ENCODE assay signal across 31 mouse cellular contexts in genomic region chr15:85188167-85188778, GRCm38 (mm10). TPM values are rescaled to one million over a fixed set of nuclear protein-coding genes. Genes with fewer than 3 reads are reported as not detected.
DNase-seq lines count a peak whose midpoint lies in the region; ATAC-seq and TF ChIP-seq lines count a peak whose summit lies in the region.
"Had no signal": no experiment of that assay in that cellular context is flagged by ENCODE, and none has a peak within 500 bp of the region (broad histone marks: within the 10 kb centered on the region; RNA-seq: fewer than 3 reads in every experiment).

No protein-coding gene starts in this region.

- TF ChIP-seq EP300 in liver, postnatal 0 days (IDR thresholded peaks at IDR 0.05; ENCODE audit: low read depth) = no peak

- H3K9me3 ChIP-seq in embryonic facial prominence, embryonic 14.5 days (ENCODE audit: control insufficient read depth, low read length) = no peaks in the 10 kb centered on the region
- H3K9me3 ChIP-seq in limb, embryonic 13.5 days = no peaks in the 10 kb centered on the region
- H3K9me3 ChIP-seq in liver, postnatal 0 days (ENCODE audit: low read length) = no peaks in the 10 kb centered on the region
- H3K9me3 ChIP-seq in liver, embryonic 11.5 days (ENCODE audit: control insufficient read depth, low read length) = no peaks in the 10 kb centered on the region
- H3K9me3 ChIP-seq: forebrain, embryonic 13.5 days; hindbrain, embryonic 15.5 days; kidney, embryonic 15.5 days had no signal

- no peak overlapping the region for H3K4me2 ChIP-seq in embryonic facial prominence, embryonic 14.5 days (ENCODE audit: low read depth, low read length)
- no peak overlapping the region for H3K4me2 ChIP-seq in limb, embryonic 13.5 days (replicated peaks)
- no peak overlapping the region for H3K4me2 ChIP-seq in liver, postnatal 0 days (ENCODE audit: low read depth, low read length)
- H3K4me2 ChIP-seq in liver, embryonic 11.5 days = no peak overlapping the region
- H3K4me2 ChIP-seq: forebrain, embryonic 13.5 days; heart, embryonic 11.5 days; hindbrain, embryonic 15.5 days; kidney, embryonic 15.5 days had no signal

- TF ChIP-seq POLR2A in brain, embryonic 14.5 days (IDR thresholded peaks at IDR 0.05; ENCODE audit: borderline replicate concordance, extremely low read depth, insufficient read depth, insufficient read length, poor library complexity, severe bottlenecking) = no peak

- H3K36me3 ChIP-seq in embryonic facial prominence, embryonic 14.5 days (ENCODE audit: control insufficient read depth, insufficient read depth, low read length) = no peaks in the 10 kb centered on the region
- no peaks in the 10 kb centered on the region for H3K36me3 ChIP-seq in limb, embryonic 13.5 days
- H3K36me3 ChIP-seq in liver, postnatal 0 days (replicated peaks; ENCODE audit: insufficient read depth, low read length) = no peaks in the 10 kb centered on the region
- no peaks in the 10 kb centered on the region for H3K36me3 ChIP-seq in liver, embryonic 11.5 days (ENCODE audit: control insufficient read depth, insufficient read depth, low read length)
- H3K36me3 ChIP-seq: G1E; hindbrain, embryonic 15.5 days; kidney, embryonic 15.5 days had no signal

- DNase-seq in embryo, embryonic 11 days = peak; percentile 56
- DNase-seq in embryo, embryonic 10 days (ENCODE audit: low spot score) = no peak
- DNase-seq in brain, embryonic 14.5 days (ENCODE audit: low read depth) = peak; percentile 34
- DNase-seq in embryonic facial prominence, embryonic 14.5 days (ENCODE audit: low spot score) = peak; percentile 87
- no peak for DNase-seq in liver, postnatal 0 days
- DNase-seq in yolk sac, embryonic 10.5 days (ENCODE audit: low spot score) = no peak
- DNase-seq in liver, embryonic 11.5 days (ENCODE audit: low spot score) = no peak
- DNase-seq: adrenal gland, postnatal 25 days; cerebellum, adult 8-10 months; cerebellum, postnatal 25 days; gastrocnemius, postnatal 25 days; heart, adult 18-20 months; heart, postnatal 4 days; kidney, adult 11 months; kidney, postnatal 36 days; lung, postnatal 36 days; midbrain, embryonic 14.5 days; retina, postnatal 1 day; right cerebral cortex, postnatal 14 days had no signal

- H3K9ac ChIP-seq in embryonic facial prominence, embryonic 14.5 days (ENCODE audit: low read depth, low read length) = no peak overlapping the region
- H3K9ac ChIP-seq in limb, embryonic 13.5 days = no peak overlapping the region
- H3K9ac ChIP-seq in liver, postnatal 0 days (replicated peaks) = no peak overlapping the region
- no peak overlapping the region for H3K9ac ChIP-seq in liver, embryonic 11.5 days (ENCODE audit: low read depth, low read length)
- H3K9ac ChIP-seq: forebrain, embryonic 13.5 days; hindbrain, embryonic 15.5 days; kidney, embryonic 15.5 days had no signal

- ATAC-seq in embryonic facial prominence, embryonic 14.5 days (ENCODE audit: low read depth) = peak; percentile 75
- peak; percentile 73 for ATAC-seq in limb, embryonic 13.5 days (ENCODE audit: low FRiP score, low read depth)
- ATAC-seq in liver, postnatal 0 days = no peak
- ATAC-seq in liver, embryonic 11.5 days (replicated peaks; ENCODE audit: low FRiP score) = no peak
- ATAC-seq: forebrain, embryonic 13.5 days; inflammation-experienced regulatory T-cells, adult 6 months had no signal

- TF ChIP-seq CTCF in brain, embryonic 14.5 days (IDR thresholded peaks at IDR 0.05; ENCODE audit: borderline replicate concordance, extremely low read depth, insufficient read depth, insufficient read length) = no peak
- no peak for TF ChIP-seq CTCF in liver, postnatal 0 days (IDR thresholded peaks at IDR 0.05; ENCODE audit: low read depth)

- H3K4me3 ChIP-seq in embryonic facial prominence, embryonic 14.5 days (ENCODE audit: low read depth, low read length) = no peak overlapping the region
- no peak overlapping the region for H3K4me3 ChIP-seq in limb, embryonic 13.5 days
- no peak overlapping the region for H3K4me3 ChIP-seq in liver, postnatal 0 days (ENCODE audit: low read depth, low read length)
- H3K4me3 ChIP-seq in liver, embryonic 11.5 days (ENCODE audit: low read depth, low read length) = no peak overlapping the region
- H3K4me3 ChIP-seq: forebrain, embryonic 13.5 days; hindbrain, embryonic 15.5 days; kidney, embryonic 15.5 days; layer of hippocampus, adult 2 months; left cerebral cortex, adult 2 months had no signal

- peaks cover 17% of the 10 kb centered on the region for H3K4me1 ChIP-seq in embryonic facial prominence, embryonic 14.5 days (ENCODE audit: control insufficient read depth, insufficient read depth, low read length)
- H3K4me1 ChIP-seq in limb, embryonic 13.5 days = peaks cover 36% of the 10 kb centered on the region
- H3K4me1 ChIP-seq in liver, postnatal 0 days (ENCODE audit: insufficient read depth) = no peaks in the 10 kb centered on the region
- H3K4me1 ChIP-seq in liver, embryonic 11.5 days (replicated peaks; ENCODE audit: control insufficient read depth, insufficient read depth, low read length) = no peaks in the 10 kb centered on the region
- H3K4me1 ChIP-seq: forebrain, embryonic 13.5 days; hindbrain, embryonic 15.5 days had no signal

- H3K27me3 ChIP-seq in embryonic facial prominence, embryonic 14.5 days (replicated peaks; ENCODE audit: control insufficient read depth, insufficient read depth, low read length) = no peaks in the 10 kb centered on the region
- H3K27me3 ChIP-seq in limb, embryonic 13.5 days = no peaks in the 10 kb centered on the region
- H3K27me3 ChIP-seq in liver, postnatal 0 days (ENCODE audit: insufficient read depth, low read length) = no peaks in the 10 kb centered on the region
- no peaks in the 10 kb centered on the region for H3K27me3 ChIP-seq in liver, embryonic 11.5 days (replicated peaks; ENCODE audit: control insufficient read depth, insufficient read depth, low read length)
- H3K27me3 ChIP-seq: forebrain, embryonic 13.5 days; hindbrain, embryonic 15.5 days; kidney, embryonic 15.5 days had no signal

- 28% methylated on average over 8 of the region's 8 CpGs for WGBS in embryonic facial prominence, embryonic 14.5 days
- WGBS in limb, embryonic 13.5 days = 31% methylated on average over 8 of the region's 8 CpGs
- WGBS in liver, postnatal 0 days (ENCODE audit: insufficient replicate concordance) = 57% methylated on average over 8 of the region's 8 CpGs
- 58% methylated on average over 8 of the region's 8 CpGs for WGBS in liver, embryonic 11.5 days

- H3K27ac ChIP-seq in embryonic facial prominence, embryonic 14.5 days (replicated peaks; ENCODE audit: low read depth, low read length) = peak overlapping the region; percentile 67
- peak overlapping the region; percentile 69; the same call in 1 of the 2 replicates for H3K27ac ChIP-seq in limb, embryonic 13.5 days
- no peak overlapping the region for H3K27ac ChIP-seq in liver, postnatal 0 days (ENCODE audit: low read depth)
- H3K27ac ChIP-seq in liver, embryonic 11.5 days (ENCODE audit: low read depth, low read length) = no peak overlapping the region
- H3K27ac ChIP-seq: forebrain, embryonic 13.5 days; hindbrain, embryonic 15.5 days; kidney, embryonic 15.5 days; layer of hippocampus, adult 2 months; left cerebral cortex, adult 2 months had no signal

RNA-seq across cellular contexts. Expression of gene Fbln1, which starts 17.5 kb away (rescaled TPM):
- 52.7 and 59.3 TPM in 2 replicates for polyA plus RNA-seq in brain, embryonic 14.5 days (2012; rRNA removed)
- 235 and 267 TPM in 2 replicates for polyA plus RNA-seq in embryonic facial prominence, embryonic 14.5 days (2014; fragmentation: Nextera tagmentation; extraction: Ambion mirVana)
- polyA plus RNA-seq in limb, embryonic 13.5 days (2015; fragmentation: Nextera tagmentation; extraction: Ambion mirVana) = 217 and 232 TPM in 2 replicates
- polyA plus RNA-seq in liver, postnatal 0 days (2015; fragmentation: Nextera tagmentation; extraction: Ambion mirVana) = 2.6 and 2.8 TPM in 2 replicates
- polyA plus RNA-seq in liver, embryonic 11.5 days (2014; fragmentation: Nextera tagmentation; extraction: Ambion mirVana) = 57.6 and 60.2 TPM in 2 replicates
- polyA plus RNA-seq: G1E; inflammation-experienced regulatory T-cells, adult 6 months had no signal

RNA-seq across cellular contexts. Expression of gene Ribc2, which starts 56.4 kb away (rescaled TPM):
- 0.47 and 0.59 TPM in 2 replicates for polyA plus RNA-seq in brain, embryonic 14.5 days (2012; rRNA removed)
- polyA plus RNA-seq in embryonic facial prominence, embryonic 14.5 days (2014; fragmentation: Nextera tagmentation; extraction: Ambion mirVana) = 0.67 and 0.69 TPM in 2 replicates
- 0.83 and 1.3 TPM in 2 replicates for polyA plus RNA-seq in limb, embryonic 13.5 days (2015; fragmentation: Nextera tagmentation; extraction: Ambion mirVana)
- polyA plus RNA-seq in liver, postnatal 0 days (2015; fragmentation: Nextera tagmentation; extraction: Ambion mirVana) = 0.06 TPM in 1 of 2 replicates, not detected in the other
- 0.15 and 0.25 TPM in 2 replicates for polyA plus RNA-seq in liver, embryonic 11.5 days (2014; fragmentation: Nextera tagmentation; extraction: Ambion mirVana)
- polyA plus RNA-seq: G1E; inflammation-experienced regulatory T-cells, adult 6 months; liver, adult 2 months; liver, embryonic 16.5 days; small intestine, adult 2 months had no signal

RNA-seq across cellular contexts. Expression of gene Smc1b, which starts 56.5 kb away (rescaled TPM):
- polyA plus RNA-seq in brain, embryonic 14.5 days (2012; rRNA removed) = 0.04 and 0.14 TPM in 2 replicates
- polyA plus RNA-seq in embryonic facial prominence, embryonic 14.5 days (2014; fragmentation: Nextera tagmentation; extraction: Ambion mirVana) = 0.17 and 0.30 TPM in 2 replicates
- 0.18 and 0.24 TPM in 2 replicates for polyA plus RNA-seq in limb, embryonic 13.5 days (2015; fragmentation: Nextera tagmentation; extraction: Ambion mirVana)
- 0.54 and 0.94 TPM in 2 replicates for polyA plus RNA-seq in liver, postnatal 0 days (2015; fragmentation: Nextera tagmentation; extraction: Ambion mirVana)
- polyA plus RNA-seq in liver, embryonic 11.5 days (2014; fragmentation: Nextera tagmentation; extraction: Ambion mirVana) = 0.04 and 0.06 TPM in 2 replicates
- polyA plus RNA-seq: G1E; small intestine, adult 2 months had no signal

Comparison
In these comparisons a context has a peak if more than half of its experiments do, and no peak if none do; other contexts are left out.
1. DNase-seq: peak in embryo, embryonic 11 days (single experiment), brain, embryonic 14.5 days (single experiment) and embryonic facial prominence, embryonic 14.5 days (single experiment); none in embryo, embryonic 10 days (single experiment), liver, postnatal 0 days (single experiment), yolk sac, embryonic 10.5 days (single experiment) and liver, embryonic 11.5 days (single experiment).
2. RNA of gene Fbln1, which starts 17.5 kb away (polyA plus RNA-seq): 235 to 267 TPM in embryonic facial prominence, embryonic 14.5 days, 217 to 232 TPM in limb, embryonic 13.5 days, 57.6 to 60.2 TPM in liver, embryonic 11.5 days and 52.7 to 59.3 TPM in brain, embryonic 14.5 days; 2.6 to 2.8 TPM in liver, postnatal 0 days; every median in the first group is over 10 times any median in the second.
3. ATAC-seq: peak in embryonic facial prominence, embryonic 14.5 days (single experiment) and limb, embryonic 13.5 days (single experiment); none in liver, postnatal 0 days (single experiment) and liver, embryonic 11.5 days (single experiment).
4. H3K27ac ChIP-seq: peak in embryonic facial prominence, embryonic 14.5 days (single experiment) and limb, embryonic 13.5 days (single experiment); none in liver, postnatal 0 days (single experiment) and liver, embryonic 11.5 days (single experiment).